Mouse (Mus musculus): ENCODE results near the gene Rpl27.
"Not testable (repeated sequence)": the region's sequence is repeated elsewhere in the genome, so short reads cannot be mapped to it uniquely, and the experiment has no call there.

Rpl27 gene

GRCm38 (mm10) chr11:101469155-101469554, 27.1 kb downstream of the Rpl27 start:
- no peak for DNase-seq

GRCm38 (mm10) chr11:101470206-101470605, 28.1 kb downstream of the Rpl27 start:
- no peak for DNase-seq

GRCm38 (mm10) chr11:101471926-101472325, 29.8 kb downstream of the Rpl27 start:
- no peak for DNase-seq

- DNase-seq: peak in 1 of 2 experiments; percentile 46
Measured at GRCm38 (mm10) chr11:101472336-101472735, 30.2 kb downstream of the Rpl27 start.

GRCm38 (mm10) chr11:101473686-101474085, 31.6 kb downstream of the Rpl27 start:
- DNase-seq: not testable (repeated sequence)

- no peak for DNase-seq
Measured at GRCm38 (mm10) chr11:101474298-101474697, 32.2 kb downstream of the Rpl27 start.

- DNase-seq: not testable (repeated sequence)
Measured at GRCm38 (mm10) chr11:101476361-101476760, 34.3 kb downstream of the Rpl27 start.

- DNase-seq: no peak
Measured at GRCm38 (mm10) chr11:101477194-101477551, 35.1 kb downstream of the Rpl27 start.

GRCm38 (mm10) chr11:101477552-101478211, 35.6 kb downstream of the Rpl27 start:
- DNase-seq: no peak

GRCm38 (mm10) chr11:101479171-101479635, 37.1 kb downstream of the Rpl27 start:
- DNase-seq: no peak

- no peak for DNase-seq
Measured at GRCm38 (mm10) chr11:101480912-101481311, 38.8 kb downstream of the Rpl27 start.

GRCm38 (mm10) chr11:101483804-101484203, 41.7 kb downstream of the Rpl27 start:
- DNase-seq: no peak

- DNase-seq: no peak
Measured at GRCm38 (mm10) chr11:101484245-101484644, 42.1 kb downstream of the Rpl27 start.

GRCm38 (mm10) chr11:101484814-101485213, 42.7 kb downstream of the Rpl27 start:
- no peak for DNase-seq

GRCm38 (mm10) chr11:101485509-101486028, 43.5 kb downstream of the Rpl27 start:
- no peak for DNase-seq

GRCm38 (mm10) chr11:101486126-101486525, 44.0 kb downstream of the Rpl27 start:
- DNase-seq: no peak

All from cerebellum, postnatal 25 days (tissue).